Mouse (Mus musculus) E14TG2a.4 (cell line): ENCODE measurements around the gene Smcr8.

ENCODE experiments used
- CTCF ChIP-seq: conservative IDR thresholded peaks from 2 replicates; pipeline ENCODE4 v1.5.1; 2014; ENCODE audit warnings: low read length
- NANOG ChIP-seq: IDR thresholded peaks from 2 replicates; pipeline ENCODE4 v1.6.1; 2014; ENCODE audit warnings: borderline replicate concordance, low read length, mixed read lengths
- POU5F1 ChIP-seq: IDR thresholded peaks from 2 replicates; pipeline ENCODE4 v1.6.1; 2014; ENCODE audit warnings: low read length, borderline replicate concordance

GRCm38 (mm10) chr11:60729217-60729641 lies 48.1 kb upstream of the Smcr8 start:
- TF ChIP-seq CTCF (no peak), NANOG (no peak), POU5F1 (no peak)
